Mouse (Mus musculus): ENCODE results near the gene Tktl2.

GRCm38 (mm10) chr8:66550092-66550491 lies 38.5 kb downstream of the Tktl2 start:
- TF ChIP-seq CTCF (IDR thresholded peaks at IDR 0.05; ENCODE audit: insufficient read depth, low read depth, low read length) = no peak
- TF ChIP-seq POLR2A (IDR thresholded peaks at IDR 0.05; ENCODE audit: insufficient read depth, low read depth, low read length) = no peak
